Mouse (Mus musculus) left cerebral cortex, postnatal 4 days (tissue): Measurements from ENCODE around the gene Mrpl37. TPM values are rescaled to one million over a fixed set of nuclear protein-coding genes. Genes with fewer than 3 reads are reported as not detected.
A peak's percentile ranks its signal among the peaks of the same experiment; 100 is the strongest.

Experiments used
- DNase-seq: peaks from one replicate; pipeline ENCODE4 v3.0.0-alpha.2; 2022
- intact Hi-C: fragments of 180-260 bp; cut with DNase I; formaldehyde crosslinking; loops from one replicate; pipeline ENCODE4 v1.15.1; 2025
- total RNA-seq, 2 experiments: library from RNA; stranded (reverse); gene quantifications; 2 replicates each; pipeline ENCODE4 v1.2.3; 2021

Gene Mrpl37
- total RNA-seq, 2 experiments from 2014 or later, result 65.6 to 71.2 TPM

DNA sequence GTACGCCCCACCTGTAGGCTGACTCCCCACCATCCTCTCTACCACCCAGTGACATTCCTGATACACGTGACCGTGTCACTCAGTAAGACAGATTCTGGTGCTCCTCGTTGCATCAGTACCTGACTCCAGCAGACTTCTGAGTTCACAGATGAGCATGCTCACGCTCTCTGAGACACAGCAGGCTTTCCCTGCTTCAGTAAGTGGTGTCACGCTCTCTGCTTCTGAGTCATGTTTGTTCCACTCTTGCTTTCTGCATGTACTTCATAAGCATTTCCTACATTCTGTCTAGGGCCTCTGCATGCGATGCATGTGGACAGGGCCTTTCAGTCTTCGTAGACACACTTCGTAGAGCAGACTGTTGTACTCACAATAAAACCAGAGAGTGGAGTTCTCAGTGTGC lies 5.7 kb upstream of the Mrpl37 start:
- no peak for DNase-seq
- intact Hi-C loops, result no loop called here

DNA sequence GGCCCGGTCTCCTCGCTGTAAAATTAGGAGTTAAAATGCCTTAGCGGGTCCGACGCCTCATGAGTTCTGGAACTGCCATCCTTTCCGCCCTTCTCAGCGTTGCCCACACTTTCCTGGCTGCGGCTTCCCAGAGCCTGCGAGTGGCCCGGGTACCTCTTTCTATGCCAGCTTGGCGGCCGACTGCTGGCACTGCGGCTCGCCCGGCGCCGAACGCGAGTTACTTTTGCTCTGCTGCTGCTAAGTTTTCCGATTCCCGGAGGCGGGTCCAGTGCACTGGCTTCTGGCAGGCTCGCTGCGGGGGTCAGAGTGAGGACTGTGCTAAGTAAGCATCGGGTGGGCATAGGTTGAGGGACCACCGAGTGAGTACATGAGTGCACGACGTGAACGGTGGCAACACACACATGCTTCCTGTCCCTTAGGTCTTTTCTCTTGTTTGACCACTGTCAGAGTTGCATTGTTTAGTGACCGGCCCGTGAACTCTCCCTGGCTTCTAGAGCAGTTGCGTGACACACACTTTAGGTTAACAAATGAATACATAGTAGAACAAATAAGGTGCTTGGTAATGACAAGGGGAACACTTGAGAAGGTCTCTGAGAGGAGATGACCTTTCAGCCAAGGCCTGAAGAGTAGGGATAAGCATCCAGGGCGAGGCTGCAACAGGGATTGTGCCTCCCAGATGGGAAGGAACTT lies 628 bp upstream of the Mrpl37 start:
- peak; percentile 38 for DNase-seq
- intact Hi-C loops, result loop anchor here (5.0 to 10.0 kb wide), 2 partner anchors 68 to 95 kb away; no protein-coding TSS in a partner anchor

DNA sequence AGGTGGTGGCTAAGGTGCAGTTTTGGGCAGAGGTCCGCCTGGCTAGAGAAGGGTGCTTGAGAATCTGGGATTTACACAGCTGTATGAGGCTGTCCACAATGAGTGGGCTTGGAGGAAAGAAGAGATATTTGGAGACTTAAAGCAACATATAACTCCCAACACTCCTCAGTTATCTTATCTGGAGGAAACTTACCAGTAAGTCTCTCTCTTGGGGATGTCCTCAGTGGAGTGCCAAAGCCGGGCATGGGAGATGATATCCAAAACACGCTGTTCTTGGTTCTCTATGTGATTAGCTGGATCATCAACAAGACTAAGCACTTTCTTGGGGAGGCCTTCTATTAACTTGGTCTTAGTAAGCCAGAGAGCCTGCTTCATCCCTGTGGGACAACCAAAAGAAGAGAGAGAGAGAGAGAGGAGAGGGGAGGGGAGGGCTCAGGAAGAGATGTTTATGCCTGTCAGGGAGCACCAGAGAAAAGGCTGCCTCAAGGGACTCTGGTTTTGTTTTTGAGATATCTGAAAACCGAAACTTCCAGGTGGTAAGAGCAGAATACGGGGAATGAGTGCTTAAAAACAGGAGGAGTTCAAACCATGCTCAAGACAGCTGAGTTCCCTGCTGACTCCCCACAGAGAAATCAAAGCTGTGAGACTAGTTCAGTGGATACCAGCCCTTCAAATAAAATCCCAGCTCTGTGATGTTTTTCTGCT lies 2.1 kb downstream of the Mrpl37 start:
- intact Hi-C loops, result loop anchor here (5.0 to 10.0 kb wide), 2 partner anchors 70 to 98 kb away; no protein-coding TSS in a partner anchor
- no peak for DNase-seq

DNA sequence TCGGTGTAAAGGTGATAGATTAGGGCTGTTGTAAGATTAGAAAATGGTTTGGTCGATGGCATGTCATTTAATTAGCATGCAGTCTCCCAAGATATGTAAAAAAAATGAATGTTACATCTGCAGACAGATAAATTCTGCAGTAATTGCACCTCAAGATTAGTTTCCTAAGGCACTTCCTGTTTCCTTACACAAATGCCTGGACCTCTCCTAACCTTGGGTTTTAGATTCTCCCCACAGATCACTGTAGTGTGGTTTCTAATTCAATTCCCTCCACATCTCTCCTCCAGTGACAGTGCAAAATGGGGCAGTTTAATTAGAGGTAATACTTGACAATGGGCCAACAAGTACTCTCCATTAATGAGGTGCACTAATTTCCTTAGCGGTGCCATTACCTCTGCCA lies 3.5 kb downstream of the Mrpl37 start:
- DNase-seq, result no peak
- intact Hi-C loops, result loop anchor here (10.0 kb wide), 1 partner anchor 72 kb away; no protein-coding TSS in a partner anchor

DNA sequence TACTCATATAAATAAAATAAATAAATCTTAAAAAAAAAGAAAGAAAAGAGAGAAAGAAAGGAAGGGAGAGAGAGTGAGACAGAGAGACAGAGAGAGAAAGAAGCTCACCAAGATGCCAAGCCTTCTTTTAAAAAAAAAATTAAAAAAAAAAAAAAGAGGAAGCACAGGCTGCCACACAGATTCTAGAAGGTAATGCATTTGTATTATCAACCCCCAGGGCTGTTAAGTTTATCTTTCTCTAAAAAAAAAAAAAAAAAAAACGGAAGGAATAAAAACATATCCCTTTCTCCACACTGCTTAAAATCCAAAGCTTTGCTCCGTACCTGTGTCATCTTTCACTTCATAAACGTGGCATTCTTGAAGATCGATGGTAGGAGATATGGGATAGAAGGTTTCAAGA lies 5.1 kb downstream of the Mrpl37 start:
- no peak for DNase-seq
- intact Hi-C loops, result loop anchor here (10.0 kb wide), 1 partner anchor 73 kb away; no protein-coding TSS in a partner anchor

DNA sequence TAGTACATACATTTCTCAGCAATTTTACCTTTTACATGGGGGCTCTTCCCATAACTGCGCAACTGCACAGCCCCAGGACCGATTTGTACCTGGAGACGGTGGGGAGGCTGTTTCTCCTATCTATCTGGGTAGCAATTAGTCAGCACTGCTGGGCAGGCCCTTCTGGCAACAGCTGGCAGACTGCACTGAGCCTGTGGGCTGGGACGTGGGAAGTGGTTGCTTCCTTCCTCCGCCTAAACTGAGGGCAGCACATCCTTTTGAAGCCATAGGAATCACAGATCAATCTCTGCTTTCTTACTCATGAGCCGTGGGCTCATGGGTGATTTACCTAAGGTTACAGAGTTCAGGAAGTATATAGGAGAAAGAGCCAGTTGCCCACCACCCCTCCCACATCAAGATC lies 7.9 kb downstream of the Mrpl37 start:
- intact Hi-C loops, result loop anchor here (10.0 kb wide), 1 partner anchor 214 kb away; no protein-coding TSS in a partner anchor
- DNase-seq, result no peak

DNA sequence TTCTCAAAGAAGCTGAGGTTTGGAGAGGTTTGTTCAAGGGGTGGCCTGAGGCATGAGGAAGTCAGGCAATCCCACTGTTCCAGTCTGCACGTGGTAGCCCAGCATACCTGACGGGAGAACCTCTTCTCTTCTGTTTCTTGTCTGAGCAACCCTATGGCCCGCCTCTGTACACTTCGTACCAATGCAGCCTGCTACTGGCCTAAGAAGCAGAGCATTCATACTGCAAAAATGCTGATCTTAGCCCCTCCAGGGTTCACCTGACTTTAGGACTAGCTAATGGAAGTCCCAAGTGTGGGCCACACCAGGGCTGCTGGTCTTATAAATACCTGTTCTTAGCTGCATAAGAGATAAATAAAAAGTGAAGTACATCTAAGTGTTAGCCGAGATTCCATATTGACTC lies 8.3 kb downstream of the Mrpl37 start:
- intact Hi-C loops, result loop anchor here (10.0 kb wide), 1 partner anchor 214 kb away; no protein-coding TSS in a partner anchor
- no peak for DNase-seq

DNA sequence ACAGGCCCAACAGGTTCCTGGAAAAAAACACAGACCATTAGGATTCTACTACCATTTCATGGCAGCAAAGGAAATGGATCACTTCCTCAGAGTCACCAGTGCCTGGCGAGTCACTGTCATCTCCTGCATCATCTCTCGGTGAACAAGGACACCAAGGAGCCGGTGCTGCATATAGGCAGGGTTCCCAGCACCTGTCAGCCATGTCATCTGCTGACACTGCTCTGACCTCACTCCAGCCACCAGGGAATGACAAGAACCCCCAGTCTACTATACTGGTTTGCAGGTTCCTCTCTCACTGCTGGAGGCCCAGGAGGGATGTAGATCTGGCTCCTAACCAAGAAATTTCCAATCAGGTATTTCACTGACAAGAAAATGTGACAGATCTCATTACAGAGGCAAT lies 10.6 kb downstream of the Mrpl37 start:
- DNase-seq, result no peak
- intact Hi-C loops, result loop anchor here (10.0 kb wide), 1 partner anchor 211 kb away; no protein-coding TSS in a partner anchor

DNA sequence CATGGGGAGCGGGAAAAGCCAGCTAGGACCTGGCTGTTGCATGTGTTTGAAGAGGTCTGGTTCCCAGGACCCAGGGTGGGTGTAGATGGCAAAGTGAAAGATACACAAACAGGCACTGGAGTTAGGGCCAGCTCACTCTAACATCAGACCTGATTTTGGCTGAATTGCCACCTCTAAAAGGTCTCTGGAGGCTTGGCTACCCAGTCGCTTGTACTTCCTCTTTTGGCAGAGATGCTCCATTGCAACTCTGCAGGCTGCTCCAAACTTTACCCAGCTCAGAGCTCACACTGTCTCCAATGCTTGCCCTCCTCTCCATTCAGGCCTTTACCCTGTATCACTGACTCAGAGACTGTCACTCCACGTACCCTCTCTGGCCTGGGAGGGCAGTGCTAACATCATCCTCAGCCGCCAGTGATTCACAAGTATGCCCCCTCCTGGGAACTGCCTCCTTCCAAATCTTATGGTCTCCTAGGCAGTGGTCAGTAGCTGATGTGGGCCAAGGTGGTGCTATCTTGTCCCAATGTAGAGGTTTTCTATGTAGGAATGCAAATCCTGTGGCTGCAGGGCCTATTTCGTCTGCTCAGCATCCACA lies 13.6 kb downstream of the Mrpl37 start:
- intact Hi-C loops, result loop anchor here (10.0 kb wide), 1 partner anchor 208 kb away; no protein-coding TSS in a partner anchor
- no peak for DNase-seq

DNA sequence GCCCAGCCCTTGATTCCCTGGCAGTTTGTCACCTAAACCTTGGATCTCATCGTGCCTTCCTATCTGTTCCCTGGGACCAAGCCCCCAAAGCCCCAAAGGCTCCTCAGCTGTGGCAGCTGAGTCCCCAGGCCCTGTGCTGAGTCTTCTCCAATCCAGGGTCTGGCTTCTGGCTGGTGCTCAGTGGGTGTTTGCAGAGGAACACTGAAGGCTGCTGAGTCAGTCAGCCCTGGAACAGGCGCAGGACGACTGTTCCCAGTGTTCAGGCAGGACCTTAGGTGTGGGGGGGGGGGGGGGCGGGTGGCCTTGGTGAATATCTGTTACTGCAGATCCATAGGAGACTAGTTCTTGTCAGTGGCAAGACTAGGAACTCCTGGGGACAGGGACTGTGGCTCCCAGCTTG lies 14.8 kb downstream of the Mrpl37 start:
- DNase-seq, result no peak
- intact Hi-C loops, result loop anchor here (10.0 kb wide), 1 partner anchor 207 kb away; no protein-coding TSS in a partner anchor

DNA sequence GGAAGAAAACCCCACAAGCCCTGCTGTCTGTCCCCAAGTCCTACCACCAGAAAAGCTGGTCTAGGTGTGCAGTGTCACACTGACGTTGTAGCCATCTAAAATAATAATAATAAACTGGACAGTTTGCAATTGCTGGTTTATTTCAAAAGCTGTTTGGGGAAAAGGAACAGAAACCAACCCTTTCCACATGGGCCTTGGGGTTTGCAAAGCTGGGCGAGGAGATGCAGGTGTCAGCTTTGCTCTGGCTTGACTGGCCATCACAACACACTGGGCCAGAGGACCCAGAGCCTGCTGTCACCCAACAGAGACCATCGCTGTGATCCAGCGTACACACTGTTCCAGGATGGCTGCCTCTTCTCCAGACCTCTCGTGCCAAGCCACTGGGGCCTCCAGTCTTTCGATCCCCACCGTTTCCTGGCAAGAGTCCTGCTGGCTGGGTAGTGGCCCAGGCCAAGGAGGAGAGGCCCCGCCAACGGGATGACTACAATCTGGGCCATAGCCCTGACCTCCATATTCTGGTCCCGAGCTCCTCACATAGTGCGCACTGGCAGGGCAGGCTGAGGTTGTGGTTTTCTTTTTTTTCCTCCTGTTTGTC lies 18.0 kb downstream of the Mrpl37 start:
- intact Hi-C loops, result no loop called here
- DNase-seq, result peak; percentile 96

DNA sequence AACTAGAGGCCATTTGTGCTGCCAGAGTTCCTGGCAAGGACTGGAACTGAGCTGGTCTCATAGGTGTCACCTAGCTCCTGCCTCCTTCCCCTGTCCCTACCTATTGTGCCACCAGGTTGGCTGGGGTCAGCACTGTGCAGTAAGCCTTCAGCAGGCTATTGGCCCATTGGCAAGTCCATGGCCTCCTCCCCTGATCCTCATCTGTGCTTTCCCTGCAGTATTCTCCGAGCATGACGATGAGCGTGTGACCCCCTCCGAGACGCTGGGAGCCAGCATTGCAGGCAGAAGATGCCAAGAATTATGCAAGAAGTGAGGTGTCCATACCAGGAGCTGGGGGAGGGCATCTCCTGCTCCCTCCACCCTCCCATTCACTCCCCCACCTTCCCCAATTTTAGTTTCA lies 18.9 kb downstream of the Mrpl37 start:
- intact Hi-C loops, result no loop called here
- DNase-seq, result peak; percentile 40

DNA sequence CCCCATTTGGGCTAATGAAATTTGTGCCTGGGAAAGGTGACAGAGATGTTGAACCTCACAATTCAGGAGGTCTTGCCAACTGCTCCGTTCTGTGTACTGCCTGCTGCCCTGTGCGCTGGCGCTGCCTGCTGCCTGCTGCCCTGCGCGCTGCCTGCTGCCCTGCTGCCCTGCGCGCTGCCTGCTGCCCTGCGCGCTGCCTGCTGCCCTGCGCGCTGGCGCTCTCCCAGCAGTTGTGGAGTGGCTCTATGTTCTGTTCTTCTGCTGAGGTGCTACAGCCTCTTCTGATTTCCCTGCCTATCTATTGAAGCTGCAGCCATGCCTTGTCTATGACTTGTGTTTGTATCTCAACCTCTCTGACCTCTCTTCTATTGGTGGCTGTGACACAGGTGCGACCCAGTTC lies 21.5 kb downstream of the Mrpl37 start:
- intact Hi-C loops, result no loop called here
- no peak for DNase-seq

DNA sequence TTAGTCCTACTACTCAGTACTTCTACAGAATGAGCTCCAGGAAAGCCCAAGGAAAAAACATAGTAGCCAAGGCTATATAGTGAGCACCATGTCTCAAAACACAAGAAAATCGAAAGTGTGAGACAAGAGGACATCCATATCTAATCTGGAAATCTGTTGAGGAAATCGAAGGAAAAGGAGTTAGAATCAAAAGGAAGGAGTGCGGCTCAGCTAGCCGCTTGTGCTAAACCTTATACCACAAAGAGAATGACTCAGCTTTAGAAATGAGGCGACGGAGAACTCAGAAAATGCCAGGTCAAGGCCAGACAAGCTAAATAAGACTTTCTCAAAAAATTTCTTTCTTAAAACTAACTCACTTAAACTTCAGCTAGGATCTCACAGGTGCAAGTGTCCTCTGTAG lies 24.4 kb downstream of the Mrpl37 start:
- intact Hi-C loops, result no loop called here
- no peak for DNase-seq

DNA sequence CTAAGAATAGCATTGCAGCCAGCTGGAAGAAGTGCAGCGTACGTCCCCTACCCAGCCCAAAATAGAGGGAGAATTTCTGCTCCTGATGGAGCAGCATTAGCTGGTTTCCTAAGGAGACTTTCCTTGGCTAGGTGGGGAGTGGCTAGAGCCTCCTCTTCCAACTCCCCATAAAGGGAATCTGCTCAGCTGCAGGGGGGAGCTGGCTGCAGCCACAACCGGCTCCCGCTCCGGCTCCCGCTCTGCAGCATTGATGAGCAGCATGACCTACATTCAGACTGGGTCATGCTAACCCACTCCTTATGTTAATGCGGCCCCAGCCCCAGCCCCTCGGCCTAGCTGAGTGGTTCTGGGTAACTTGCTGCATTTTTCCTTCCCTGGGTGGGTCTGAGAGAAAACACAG lies 27.4 kb downstream of the Mrpl37 start:
- no peak for DNase-seq
- intact Hi-C loops, result no loop called here

DNA sequence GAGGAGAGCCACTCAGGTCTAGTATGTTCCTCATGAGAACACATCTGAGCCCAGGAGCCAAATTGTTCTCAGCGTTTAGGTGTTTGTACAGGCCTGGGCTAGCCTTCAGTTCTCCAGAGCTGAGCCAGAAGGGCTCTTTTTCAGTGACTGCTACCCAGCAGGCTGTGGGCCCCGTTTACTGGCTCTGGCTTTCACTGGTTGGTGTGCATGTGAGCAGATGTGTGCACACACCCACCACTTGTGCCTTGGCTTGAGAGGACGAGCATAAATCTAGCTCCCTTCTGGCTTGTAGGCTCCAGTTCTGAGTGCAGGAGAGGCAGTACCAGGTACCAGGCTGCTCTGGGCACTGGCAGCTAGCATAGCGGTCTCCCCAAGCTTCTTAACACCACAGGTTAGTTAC lies 28.4 kb downstream of the Mrpl37 start:
- intact Hi-C loops, result no loop called here
- no peak for DNase-seq

DNA sequence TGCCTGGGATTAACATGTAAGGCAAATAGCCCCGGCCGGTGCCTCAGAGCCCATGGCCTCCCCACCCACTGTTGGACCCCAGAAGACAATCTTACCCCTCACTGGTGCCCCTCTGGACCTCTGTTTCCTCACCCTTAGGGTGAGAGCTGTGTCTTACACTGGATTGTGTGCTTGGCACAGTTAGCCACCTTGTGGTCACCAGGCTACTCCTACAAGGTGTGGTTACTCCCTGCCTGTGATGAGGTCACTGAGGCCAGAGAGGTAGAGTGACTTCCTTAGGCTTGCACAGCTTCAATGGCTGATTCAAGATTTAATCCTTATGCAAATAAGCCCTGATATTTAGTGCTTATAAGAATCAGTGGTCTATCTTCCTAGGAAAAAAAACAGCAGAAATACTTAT lies 29.7 kb downstream of the Mrpl37 start:
- DNase-seq, result no peak
- intact Hi-C loops, result no loop called here

DNA sequence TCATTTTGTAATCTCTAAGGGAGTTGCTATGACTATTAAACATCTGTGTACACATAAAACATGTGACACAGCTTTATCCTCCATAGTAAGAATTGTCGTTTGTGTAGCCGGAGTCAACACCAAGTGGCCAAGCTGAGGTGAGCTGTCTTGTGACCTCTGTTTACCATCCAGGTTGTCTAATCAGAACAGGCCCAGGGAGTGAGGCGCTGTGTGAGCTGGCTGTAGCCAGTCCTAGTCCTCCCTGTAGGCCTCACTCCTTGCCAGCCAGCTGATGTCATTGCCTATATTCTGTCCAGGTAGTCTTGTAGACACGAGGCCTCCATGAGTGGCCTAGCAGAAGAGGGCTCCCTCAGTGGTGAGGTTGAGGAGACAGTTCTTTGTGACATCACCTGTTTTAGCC lies 31.0 kb downstream of the Mrpl37 start:
- intact Hi-C loops, result no loop called here
- DNase-seq, result no peak

DNA sequence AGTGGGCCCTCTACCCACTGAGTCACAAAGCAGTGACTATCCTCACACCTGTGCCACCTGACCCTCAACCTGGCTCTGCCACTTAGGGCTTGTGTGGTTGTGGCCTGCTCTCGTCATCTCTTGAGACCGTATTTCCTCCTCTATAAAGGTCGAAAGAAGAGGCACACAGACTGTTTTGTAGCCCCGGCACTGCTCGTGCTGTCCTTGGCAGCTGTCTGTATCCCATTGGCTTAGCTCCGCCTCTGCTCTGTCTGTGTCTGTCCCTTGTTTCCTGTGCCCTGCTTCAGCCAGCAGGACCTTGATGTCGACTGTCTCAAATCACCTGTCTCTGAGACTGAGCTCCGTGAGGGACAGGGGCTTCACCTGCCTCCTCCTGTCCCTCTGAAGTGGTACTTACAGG lies 40.2 kb downstream of the Mrpl37 start:
- intact Hi-C loops, result no loop called here
- DNase-seq, result no peak

DNA sequence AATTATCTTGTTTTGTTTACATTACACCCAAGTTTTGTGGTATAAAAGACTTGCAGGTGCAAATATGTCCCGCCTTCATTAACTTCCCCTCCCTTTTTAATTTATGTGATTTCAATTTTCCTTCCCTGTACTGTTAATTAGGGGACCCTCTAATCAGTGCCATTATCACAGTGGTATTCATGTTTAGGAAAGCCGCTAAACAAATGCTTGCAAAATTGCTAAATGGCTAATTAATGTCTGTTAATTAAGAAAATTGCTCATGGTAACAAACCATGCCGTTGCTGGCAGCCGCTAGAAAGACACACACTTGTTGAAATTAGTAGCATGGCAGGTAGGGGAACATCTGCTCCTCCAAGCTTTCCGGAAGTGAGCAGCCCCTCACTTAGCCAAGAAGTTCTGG lies 41.3 kb downstream of the Mrpl37 start:
- DNase-seq, result no peak
- intact Hi-C loops, result no loop called here

DNA sequence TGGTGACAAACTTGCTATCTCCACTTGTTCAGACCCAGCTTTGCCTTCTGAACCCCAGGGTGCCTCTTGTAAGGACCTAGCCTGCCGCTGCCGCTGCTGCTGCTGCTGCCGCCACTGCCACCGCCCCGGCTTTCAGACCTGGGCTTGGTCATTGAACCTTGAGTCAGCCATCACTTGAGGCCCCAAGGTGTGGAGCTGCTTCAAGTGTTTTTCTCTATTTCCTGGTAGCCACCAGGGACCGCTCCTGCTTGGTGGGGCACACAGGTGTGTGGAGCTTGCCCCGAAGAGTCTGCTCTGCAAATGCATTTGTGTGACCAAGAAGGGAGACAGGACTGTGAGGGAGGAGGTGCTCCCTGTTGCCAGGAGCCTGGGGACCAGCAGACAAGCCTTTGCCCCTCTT lies 41.8 kb downstream of the Mrpl37 start:
- intact Hi-C loops, result no loop called here
- no peak for DNase-seq
